Mouse (Mus musculus): ENCODE results near the gene Zbtb49.

Gene Zbtb49

DNA sequence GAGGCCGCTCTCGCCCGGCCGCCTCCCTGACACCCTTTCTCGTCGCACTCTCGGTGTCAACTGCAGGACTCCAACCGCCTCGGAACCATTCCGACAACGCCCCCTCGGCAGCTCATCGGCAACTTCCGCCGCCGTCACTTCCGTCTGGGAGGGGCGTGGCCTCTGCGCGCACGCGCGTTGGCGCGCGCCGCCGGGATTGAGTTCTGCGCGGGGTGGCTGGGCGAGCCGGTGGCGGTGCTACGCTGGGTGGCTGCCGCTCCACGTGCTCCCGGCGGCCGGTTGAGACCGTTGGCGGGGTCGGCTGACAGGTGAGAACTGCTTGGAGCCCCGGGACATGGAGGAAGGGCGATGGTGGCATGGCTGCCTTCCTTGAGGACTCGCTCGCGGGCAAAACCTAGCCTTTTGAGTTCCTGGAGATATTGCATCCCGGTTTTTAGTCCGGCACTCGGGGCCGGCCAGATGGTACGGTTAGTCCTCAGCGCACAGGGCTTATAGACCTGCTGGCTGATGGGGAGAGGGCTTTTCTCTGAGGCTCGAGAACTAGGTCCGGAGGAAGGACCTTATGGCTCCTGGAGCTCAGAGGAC lies at the start of gene Zbtb49, which contains the start of gene Lyar:
Gene Zbtb49, minus strand, starts transcription at position 130 of the 585 bp plus-strand sequence.
Gene Lyar, plus strand, starts transcription at position 143 of the 585 bp plus-strand sequence.
- DNase-seq = peak; percentile 89 to 95

DNA sequence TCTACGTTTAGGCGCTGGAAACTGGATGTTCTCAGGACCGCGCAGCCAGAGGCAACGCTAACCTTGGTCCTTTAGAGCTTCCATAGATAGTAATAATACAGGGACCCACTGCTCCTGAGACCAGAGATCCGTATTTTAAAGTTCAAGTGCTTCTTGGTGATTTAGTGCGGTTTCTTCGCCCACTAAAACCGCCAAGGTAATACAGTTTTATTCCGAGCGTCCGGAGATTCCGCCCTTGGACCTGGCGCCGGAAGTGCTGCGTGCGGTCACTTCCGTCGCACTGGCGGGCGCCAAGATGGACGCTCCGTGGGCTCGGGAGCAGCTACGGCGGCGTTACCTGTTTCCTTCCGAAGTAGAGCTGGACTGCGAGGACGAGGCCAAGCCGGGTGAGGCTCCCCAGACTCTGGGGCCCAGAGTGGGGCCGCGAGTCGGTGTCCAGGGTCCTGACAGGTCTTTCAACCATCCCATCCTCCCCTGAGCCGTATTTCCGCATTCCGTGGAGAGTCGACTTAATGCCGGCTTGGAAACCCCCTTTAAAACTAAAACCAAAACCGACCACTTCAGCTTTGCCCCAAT lies 39.9 kb upstream of the Zbtb49 start, which contains the start of gene Tmem128:
Gene Tmem128, plus strand, starts transcription at position 79 of the 576 bp plus-strand sequence.
- peak; percentile 37 to 61 for DNase-seq

DNA sequence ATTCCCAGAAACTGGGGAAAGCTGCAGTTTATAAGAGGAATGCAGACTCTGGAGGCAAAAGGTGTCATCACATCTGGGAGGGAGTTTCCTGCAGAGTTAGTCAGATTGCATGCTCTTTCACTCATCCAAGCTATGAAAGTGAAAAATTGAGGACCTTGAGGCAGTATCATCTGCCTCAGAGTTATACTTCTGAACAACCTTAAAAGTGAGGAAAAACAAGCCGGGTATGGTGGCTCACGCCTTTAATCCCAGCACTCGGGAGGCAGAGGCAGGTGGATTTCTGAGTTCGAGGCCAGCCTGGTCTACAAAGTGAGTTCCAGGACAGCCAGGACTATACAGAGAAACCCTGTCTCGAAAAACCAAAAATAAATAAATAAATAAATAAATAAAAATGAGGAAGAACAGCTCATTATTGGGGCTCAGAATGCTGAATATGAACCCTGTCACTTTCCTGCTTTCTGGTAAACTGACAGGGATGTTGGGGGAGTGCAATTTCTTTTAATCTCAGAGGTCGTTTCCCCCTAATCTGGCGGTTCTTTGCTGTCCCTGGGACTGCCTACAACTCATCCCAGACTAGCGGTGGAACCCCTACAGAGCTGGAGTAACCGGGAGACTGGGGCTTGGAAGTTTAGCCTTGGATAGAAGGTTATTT lies 39.3 kb upstream of the Zbtb49 start:
- no peak for DNase-seq

DNA sequence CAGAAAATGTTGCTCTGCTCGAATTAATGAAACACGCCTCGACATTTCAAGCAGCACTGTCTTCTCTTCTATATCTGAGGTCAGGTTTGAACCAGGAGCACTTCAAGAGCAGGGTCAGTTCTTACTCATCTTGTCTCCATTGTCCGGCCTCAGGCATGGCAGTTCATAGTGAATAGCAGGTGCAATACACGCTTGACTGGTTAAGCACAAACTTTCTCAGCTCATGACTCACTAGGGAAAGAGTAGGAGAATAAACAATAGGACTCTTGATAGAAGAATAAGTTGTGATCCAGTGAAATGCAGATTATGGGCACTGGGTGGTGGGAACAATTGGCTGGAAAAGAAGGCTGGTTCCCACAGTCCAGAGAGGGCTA lies 38.5 kb upstream of the Zbtb49 start:
- no peak for DNase-seq

DNA sequence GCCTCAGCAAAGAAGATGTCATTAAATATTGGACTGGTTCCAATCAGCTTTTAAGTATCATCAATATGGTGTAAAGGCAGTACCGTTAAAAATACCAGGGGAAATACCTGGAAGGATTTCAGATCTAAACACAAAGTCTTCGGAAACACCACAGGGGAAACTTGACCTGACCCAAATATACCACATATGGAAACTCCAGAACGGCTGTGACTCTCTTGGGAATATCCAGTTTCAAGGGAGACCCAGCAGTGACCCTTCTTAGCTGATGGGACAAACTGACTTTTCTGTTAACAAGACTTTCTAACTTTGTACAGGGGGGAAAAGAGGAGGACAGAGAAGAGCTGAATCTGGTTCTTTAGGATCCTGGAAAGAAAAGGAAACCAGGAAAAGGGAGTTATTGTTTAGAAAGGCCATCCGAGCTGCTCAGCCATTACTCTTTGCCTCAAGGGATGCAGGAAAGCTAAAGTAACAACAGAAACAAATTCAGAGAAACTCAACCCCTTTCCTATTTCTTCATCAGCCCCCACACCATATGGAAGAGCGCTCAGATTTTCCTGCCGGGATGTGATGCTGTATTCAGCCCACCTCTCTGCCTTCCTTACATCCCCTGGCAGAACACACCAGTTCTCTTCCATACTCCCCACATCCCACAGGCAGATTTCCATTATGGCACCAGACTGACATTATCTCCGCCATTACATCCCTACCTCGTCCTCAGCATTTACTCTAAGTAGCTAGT lies 37.9 kb upstream of the Zbtb49 start:
- no peak for DNase-seq

DNA sequence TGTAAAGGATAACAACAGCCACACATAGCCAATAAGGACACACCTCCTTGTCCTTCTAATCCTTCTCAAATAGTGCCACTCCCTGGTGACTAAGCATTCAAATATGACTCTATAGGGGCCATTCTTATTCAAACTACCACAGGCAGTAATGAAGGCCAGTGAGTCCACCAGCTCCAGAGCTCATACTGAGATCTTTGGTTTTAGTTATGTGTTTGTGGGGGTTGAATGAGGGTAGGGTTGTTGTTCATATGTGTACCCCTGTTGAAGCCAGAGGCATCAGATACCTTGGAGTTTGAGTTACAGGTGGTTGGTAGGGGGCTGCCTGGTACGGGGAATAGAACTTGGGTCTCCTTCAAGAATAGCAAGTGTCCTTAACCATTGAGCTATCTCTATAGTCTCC lies 36.3 kb upstream of the Zbtb49 start:
- no peak for DNase-seq

DNA sequence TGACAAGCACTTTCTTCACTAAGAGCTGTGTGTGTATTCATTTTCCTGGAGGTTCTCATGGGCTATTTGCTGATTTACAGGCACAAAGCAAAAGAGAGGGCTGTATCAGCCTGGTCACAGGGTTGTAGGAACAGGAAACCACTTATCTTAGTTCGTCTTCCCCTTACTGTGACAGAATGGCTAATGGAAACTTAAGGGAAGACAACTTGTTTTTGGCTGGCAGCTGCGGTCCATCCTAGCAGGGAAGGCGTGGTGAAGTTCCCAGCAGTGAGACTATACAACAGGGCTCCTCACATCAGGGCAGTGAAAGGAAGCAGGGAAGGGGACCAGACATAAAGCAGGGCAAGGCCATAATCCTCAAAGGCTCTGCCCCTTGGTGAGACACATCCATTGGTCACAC lies 35.4 kb upstream of the Zbtb49 start:
- DNase-seq = no peak

DNA sequence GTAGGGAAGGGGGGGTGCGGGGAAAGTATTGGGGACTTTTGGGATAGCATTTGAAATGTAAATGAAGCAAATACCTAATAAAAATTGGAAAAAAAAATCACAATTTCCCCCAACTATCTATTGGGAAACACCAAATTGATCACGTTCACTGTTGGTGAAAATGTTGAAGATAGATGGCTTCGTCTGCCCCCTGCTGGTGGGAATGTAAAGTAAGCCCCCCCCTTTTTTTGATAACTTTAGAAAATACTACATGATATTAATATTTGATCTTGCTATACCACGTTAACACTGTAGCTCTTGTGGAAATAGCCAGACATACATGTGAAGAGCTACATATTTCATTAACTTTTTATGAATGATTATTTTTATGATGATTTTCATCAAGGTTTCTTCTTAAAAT lies 34.9 kb upstream of the Zbtb49 start:
- no peak for DNase-seq

DNA sequence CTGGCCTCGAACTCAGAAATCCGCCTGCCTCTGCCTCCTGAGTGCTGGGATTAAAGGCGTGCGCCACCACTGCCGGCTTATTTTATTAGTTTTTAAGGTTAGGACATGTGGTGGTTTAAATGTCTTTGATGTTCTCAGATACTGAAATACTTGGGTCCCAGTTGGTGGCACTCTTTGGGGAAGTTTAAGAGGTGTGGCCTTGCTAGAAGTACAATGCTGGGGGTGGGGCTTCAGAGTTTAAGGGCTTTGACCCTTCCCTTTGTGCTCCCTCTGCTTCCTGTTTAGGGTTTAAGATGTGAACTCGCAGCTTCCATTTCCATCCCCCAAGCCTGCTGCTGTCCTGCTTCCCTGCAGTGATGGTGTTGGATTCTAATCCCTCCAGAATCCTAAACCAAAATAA lies 21.7 kb upstream of the Zbtb49 start:
- no peak for DNase-seq

DNA sequence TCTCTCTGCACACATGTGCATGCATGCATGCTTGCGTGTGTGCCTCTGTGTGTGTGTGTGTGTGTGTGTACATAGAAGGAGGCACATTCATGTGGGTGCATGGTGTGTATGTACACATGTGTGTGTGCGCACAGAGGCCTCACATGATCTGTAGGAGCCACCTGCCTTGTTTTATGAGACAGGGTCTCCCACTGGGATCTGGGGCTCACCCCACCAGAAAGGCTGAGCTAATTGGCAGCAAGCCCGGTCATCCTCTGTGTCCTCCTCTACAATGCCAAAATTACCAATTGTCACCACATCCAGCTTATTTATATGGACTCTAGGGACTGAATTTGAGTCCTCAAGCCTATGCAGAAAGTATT lies 21.2 kb upstream of the Zbtb49 start:
- no peak for DNase-seq

DNA sequence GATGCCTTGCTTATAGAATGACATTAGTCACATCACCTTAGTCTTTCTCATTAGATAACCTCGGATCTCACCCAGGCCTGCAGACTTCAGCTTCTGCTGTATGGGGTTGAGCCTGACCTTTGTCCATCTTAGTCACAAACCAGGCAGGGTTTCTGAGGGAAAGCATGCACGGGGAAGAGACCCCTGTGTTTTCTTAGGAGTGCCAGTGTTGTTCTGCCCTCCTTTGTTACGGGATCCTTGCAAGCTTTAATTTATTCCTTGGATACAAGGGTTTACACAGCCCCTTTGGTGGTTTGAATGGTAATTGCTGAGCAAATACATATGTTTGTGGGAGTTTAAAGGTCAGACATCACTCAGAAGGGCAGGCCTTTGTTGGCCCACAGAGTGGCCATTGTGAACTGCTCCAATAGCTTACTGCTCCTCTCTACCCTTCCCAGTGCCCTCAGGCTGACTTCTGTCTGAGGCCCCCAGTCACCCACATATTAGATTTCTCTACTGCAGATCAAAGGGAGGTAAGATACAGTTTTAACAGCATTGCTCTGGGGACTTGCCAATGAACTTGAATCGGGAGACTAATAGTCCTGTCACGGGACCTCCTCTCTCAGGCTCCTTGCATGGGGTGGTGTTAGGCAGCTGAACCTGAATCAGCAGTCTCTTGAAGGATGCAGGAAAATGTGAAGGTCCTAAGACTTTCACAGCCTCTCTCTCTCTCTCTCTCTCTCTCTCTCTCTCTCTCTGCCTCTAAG lies 20.6 kb upstream of the Zbtb49 start:
- no peak for DNase-seq

DNA sequence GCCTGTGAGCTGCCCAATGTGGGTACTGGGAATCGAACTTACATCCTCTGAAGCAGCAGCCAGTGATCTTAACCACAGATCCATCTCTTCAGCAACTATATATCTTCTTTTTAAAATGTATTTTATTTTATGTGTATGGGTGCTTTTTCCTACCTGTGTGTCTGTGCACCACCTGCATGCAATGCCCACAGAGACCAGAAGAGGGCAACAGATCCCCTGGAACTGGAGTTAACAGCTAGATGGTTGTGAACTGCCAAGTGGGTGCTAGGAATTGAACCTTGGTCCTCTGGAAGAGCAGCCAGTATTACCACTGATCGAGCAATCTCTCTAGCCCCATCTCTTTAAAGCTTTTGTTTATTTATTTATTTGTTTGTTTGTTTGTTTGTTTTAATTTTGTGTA lies 16.4 kb upstream of the Zbtb49 start:
- DNase-seq = no peak

DNA sequence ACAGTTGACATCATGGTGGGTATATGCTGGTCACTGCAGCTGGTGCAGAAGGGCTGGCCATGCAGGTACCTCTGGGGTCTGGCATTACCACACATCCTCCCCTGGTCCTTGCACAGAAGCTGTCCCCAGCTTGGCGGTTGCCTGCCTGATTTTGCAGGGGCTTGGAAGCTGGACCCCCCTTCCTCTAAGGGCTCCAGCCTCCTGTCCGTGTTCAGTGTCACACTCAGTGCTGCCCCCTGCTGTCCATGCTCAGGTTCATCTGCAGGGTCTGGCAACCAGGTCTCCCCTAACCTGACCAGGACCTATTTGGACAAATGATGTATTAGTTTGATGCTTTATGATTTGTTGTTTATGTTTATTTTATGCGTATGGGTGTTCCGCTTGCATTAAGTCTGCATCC lies 15.2 kb upstream of the Zbtb49 start:
- DNase-seq = peak; percentile 27 to 67

DNA sequence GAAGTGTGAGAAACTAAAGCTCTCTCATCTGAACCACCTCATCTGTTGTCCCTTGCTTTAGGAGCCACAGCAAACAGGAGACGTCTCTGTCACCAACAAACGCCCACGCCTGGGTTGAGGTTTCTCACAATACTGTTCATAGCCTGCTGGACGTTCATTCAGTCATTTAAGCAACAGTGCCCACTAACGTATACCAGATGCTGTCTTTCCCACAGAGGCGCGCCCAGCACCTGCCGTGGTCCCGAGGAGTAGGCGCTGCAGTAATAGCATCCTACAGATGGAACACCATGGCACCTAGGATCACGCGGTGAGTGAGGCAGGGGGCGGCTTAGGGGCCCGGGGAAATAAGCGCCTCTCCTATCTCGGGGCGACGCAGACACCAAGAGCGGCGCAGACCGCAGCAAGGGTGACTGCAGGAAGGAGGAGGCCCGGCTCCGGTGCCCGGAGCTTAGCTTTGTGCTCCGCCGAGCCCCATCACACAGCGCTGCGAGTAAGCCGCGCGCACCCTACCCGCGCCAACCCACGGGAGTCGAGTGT lies 418 bp downstream of the Zbtb49 start:
- no peak for DNase-seq

DNA sequence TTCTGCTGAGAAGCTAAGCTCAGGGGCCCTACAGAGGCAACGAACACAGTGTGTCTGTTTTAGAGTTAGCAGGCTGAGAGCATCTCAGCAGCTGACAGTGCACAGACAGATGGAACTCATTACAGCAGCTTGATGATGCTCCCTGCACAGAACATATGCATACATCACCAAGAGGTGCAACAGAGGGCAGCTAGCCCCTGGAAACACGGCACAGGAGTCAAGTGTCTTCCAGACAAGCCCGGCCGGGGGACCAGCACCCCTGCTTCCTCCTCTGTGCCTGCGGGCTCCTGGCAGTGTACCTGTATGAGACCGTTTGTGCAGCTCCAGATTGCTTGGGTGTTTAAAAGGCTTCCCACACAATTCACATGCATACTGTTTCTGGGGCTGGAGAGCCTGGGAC lies 7.2 kb downstream of the Zbtb49 start:
- no peak for DNase-seq

DNA sequence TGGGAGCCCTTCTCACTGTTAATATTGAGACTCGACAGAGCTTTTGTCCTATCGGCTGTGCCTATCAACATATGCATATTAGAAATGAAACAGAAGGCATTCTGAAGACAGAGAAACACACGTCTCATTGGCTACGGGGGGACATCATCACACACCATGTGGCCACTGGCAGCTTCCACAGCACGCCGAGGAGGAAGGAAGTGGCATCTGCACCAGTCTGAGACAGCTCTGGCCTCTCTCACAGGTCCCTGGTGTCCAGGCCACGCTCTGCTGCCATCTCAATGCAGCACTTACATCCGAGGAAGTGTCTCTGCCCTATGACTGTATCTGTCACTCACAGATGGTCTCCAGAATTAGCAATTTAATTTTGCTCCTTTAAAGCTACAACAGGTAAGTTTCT lies 8.6 kb downstream of the Zbtb49 start:
- DNase-seq = peak; percentile 37 to 53

DNA sequence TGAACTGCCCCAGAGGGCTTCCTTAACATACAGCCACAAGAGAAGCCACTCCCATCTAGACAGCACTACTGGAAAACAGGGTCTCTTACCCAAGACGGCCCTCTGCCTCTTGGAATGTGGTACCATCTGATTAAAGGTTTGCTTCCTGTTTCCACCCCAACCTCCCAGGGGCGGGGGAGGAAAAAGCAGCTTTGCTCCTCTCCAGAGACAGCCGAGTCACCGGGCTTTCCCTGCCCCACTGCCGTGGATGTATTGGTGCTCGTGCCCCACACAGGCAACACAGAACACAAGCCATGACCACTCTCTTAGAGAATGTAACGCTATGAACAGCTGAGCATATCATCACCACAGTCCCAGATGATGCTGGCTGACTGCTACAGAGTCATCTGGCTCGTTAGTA lies 11.3 kb downstream of the Zbtb49 start:
- DNase-seq = no peak

DNA sequence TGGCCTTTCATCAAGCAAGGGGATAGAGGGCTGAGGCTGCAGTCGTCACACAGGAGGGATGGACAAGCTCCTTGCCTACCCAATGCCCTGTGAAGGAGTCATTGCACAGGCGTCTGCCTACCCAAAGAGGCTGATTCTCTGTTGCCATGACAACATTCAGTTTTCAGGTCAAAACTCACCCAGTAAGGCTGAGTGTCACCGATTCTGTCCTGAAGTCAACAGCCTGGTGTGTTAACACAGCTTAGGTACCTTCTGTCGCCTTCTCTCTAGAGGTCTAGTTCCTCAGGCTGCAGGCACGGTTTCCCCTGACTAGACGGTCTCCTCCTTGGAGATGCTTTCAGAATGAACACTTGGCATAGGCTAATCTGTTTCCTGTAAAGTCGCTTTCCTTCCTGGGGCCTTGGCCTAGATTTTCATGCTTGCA lies 14.9 kb downstream of the Zbtb49 start:
- no peak for DNase-seq

DNA sequence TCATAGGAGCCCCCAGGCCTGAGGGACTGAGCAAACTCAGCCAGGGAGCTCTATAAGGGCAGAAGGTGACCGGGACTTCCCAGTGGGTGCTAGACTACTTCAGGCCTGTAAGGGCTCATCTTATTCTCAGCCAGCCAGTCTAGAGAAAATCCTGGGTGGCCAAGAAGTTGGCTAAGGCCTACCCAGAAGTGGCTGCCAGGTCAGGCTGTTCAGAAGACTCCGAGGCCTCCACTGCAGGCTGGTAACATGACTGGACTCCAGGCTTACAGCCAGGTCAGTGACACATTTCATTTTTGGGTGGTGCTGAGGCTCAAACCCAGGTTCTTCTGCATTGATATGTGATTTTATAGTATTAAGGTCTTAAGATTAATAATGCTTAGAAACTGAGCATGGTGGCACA lies 20.6 kb downstream of the Zbtb49 start:
- DNase-seq = no peak

DNA sequence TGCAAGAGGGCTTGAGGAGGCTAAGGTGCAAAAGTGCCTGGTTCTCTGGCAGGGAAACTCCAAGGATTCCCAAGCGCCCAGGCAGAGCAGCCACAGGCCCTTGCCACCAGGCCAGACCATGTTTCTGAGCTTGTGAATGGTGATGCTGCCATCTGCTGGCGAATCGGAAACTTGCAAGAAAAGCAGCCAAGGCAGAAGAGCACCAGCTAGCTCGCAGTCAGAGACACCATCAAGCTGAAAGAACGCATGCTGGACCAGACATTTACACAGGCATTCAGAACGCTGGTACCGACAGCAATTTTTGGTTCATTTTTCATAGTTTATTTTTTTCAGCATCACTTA lies 22.8 kb downstream of the Zbtb49 start:
- DNase-seq = peak; percentile 40 to 74

DNA sequence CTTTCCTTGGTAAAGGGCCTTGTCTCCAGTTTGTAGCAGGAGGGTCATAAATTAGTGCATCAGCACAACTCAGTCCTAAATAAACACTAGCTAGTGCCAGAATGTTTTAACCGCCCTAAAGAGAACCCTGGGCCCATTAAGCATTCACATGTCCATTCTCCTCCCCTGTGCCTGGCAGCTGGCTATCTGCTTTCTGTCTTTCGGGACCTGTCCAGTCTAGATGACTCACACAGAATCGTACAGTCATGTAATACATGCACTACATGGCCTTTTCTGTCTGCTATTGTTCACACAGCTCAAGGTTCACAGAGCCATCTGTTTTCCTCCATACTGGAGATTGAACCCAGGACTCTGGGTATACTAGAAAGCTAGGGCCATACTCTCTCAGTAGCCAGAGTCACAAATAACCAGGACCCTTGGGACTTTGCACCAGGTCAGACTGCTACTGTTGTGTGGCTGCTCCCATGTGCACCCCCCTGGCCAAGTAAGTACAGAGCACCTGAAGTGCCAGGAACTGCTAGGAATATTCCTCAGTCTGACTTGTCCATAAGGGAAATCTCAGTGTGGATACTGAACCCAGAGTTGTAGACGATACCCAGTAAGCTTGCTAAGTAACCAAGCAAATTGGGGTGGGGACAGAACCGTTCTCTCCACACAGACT lies 23.3 kb downstream of the Zbtb49 start:
- DNase-seq = no peak

DNA sequence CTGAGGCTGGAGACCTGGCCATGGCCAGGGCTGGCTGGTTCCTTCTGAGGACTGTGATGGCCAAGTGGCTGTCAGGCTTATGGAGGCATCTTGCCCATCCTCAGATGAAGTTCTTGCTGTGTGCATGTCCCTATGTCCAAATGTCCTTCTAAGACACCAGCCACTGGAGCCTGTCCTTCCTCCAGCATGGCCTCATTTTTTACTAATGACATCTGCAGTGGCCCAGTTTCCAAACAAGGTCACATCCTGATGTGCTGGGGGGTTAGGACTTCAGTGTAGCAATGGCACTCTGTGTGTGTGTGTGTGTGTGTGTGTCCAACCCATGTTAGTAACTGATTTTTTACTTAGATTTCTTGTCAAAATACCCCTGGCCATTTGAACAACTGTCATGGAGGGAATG lies 24.3 kb downstream of the Zbtb49 start:
- no peak for DNase-seq
